Mouse (Mus musculus): Measurements from ENCODE around the gene Gpr12. TPM values are rescaled to one million over a fixed set of nuclear protein-coding genes. Genes with fewer than 3 reads are reported as not detected.

The Gpr12 gene
- total RNA-seq (2014; rRNA removed) (0.65 and 0.81 TPM in 2 replicates), polyA plus RNA-seq (2012; rRNA removed) (2.7 TPM in 2 replicates)

DNA sequence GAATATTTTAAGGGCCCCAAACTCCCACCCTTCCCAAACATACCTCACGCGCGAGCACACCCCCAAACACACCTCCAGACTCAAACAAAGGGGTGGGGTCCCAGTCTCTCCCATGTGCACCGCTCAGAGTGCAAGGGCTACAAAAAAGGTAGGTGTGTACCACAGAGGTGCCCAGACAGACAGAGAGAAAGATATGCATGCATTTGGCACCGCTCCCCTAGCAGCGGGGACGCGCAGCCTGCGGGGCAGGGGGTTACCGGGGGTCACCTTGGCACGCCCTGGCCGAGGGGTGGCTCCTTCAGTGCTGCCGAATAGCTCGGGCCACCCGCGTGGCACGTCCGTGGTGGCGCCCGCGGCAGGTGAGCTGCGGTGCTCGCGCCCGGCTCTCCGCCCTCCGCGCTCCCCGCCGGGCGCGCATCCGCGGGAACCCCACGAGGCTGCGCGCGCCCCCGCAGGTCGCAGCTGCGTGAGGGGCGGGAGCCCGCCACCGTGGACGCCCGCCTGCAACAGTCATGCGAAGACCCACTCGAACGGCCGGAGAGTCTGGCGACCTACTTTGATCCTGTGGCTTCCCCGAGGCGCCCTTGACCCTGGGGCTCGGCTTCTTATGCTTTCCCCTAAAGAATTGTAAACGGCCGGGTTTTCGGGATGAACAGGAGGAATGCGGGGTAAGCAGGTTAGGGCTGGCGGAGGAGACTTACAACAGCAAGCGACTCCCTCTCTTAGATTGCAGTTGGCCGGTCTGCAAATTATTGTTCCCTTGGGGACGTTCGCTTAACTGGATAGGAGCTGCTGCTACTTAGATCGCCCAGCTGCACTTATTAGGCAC is at the start of gene Gpr12:
Gene Gpr12 (minus strand): TSS at position 762 of the 829 bp plus-strand sequence.
- 4% methylated on average over 63 of the region's 64 CpGs for WGBS
- TF ChIP-seq POLR2A (IDR thresholded peaks at IDR 0.05; ENCODE audit: extremely low read depth, insufficient read depth, low read length) (no peak), CTCF (IDR thresholded peaks at IDR 0.05; ENCODE audit: low read depth, low read length) (no peak)
- DNase-seq (ENCODE audit: extremely low read depth, low read depth, low spot score): no peak
- Histone ChIP-seq H3K27me3 (ENCODE audit: control insufficient read depth, insufficient read depth, low read length) (peaks cover 7% of the 10 kb centered on the region; the same call in 1 of the 2 replicates), H3K4me1 (ENCODE audit: control insufficient read depth, insufficient read depth, low read length) (no peaks in the 10 kb centered on the region; the same call in 1 of the 2 replicates), H3K36me3 (ENCODE audit: control insufficient read depth, insufficient read depth, low read length) (no peaks in the 10 kb centered on the region), H3K9ac (ENCODE audit: low read depth, low read length) (0 out of 2 replicates have a peak within 1 kb of the TSS, but pooled peaks have one; percentile 34), H3K27ac (replicated peaks; ENCODE audit: insufficient read depth, low read depth, low read length) (no peak within 1 kb of the TSS), H3K79me2 (ENCODE audit: control insufficient read depth, insufficient read depth, low read length) (no peaks in the 10 kb centered on the region), H3K4me3 (ENCODE audit: insufficient read depth, low read depth, low read length) (peak within 1 kb of the TSS; percentile 26; the same call in 1 of the 2 replicates)

DNA sequence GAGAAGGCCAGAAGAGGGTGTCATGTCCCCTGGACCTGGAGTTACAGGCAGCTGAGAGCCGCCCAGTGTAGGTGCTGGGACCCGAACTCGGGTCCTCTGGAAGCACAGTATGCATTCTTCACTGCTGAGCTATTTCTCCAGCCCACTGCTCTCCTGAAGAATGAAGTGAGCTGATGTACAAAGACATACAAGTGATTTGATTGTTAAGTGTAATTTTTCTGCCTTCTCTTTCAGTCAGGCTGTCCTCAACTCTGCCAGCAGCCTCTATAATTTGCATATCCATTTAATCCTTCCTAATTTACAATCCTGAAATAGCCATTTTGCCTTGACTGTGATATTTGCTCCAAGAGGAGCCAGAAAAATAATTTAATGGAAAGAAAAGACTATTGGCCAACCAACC is 46.6 kb upstream of the Gpr12 start:
- TF ChIP-seq POLR2A (IDR thresholded peaks at IDR 0.05; ENCODE audit: extremely low read depth, insufficient read depth, low read length) (no peak), CTCF (IDR thresholded peaks at IDR 0.05; ENCODE audit: low read depth, low read length) (no peak)
- 87% methylated on average over 3 of the region's 3 CpGs for WGBS
- Histone ChIP-seq H3K79me2 (ENCODE audit: control insufficient read depth, insufficient read depth, low read length) (no peaks in the 10 kb centered on the region), H3K27me3 (ENCODE audit: control insufficient read depth, insufficient read depth, low read length) (no peaks in the 10 kb centered on the region), H3K4me1 (ENCODE audit: control insufficient read depth, insufficient read depth, low read length) (no peaks in the 10 kb centered on the region), H3K36me3 (ENCODE audit: control insufficient read depth, insufficient read depth, low read length) (no peaks in the 10 kb centered on the region), H3K4me3 (ENCODE audit: insufficient read depth, low read depth, low read length) (no peak overlapping the region), H3K9ac (ENCODE audit: low read depth, low read length) (no peak overlapping the region), H3K27ac (replicated peaks; ENCODE audit: insufficient read depth, low read depth, low read length) (no peak overlapping the region)
- no peak for DNase-seq (ENCODE audit: extremely low read depth, low read depth, low spot score)

GRCm38 (mm10) chr5:146630961-146631360 is 45.9 kb upstream of the Gpr12 start:
- Histone ChIP-seq H3K79me2 (ENCODE audit: control insufficient read depth, insufficient read depth, low read length) (no peaks in the 10 kb centered on the region), H3K4me3 (ENCODE audit: insufficient read depth, low read depth, low read length) (no peak overlapping the region), H3K4me1 (ENCODE audit: control insufficient read depth, insufficient read depth, low read length) (no peaks in the 10 kb centered on the region), H3K9ac (ENCODE audit: low read depth, low read length) (no peak overlapping the region), H3K27me3 (ENCODE audit: control insufficient read depth, insufficient read depth, low read length) (no peaks in the 10 kb centered on the region), H3K27ac (replicated peaks; ENCODE audit: insufficient read depth, low read depth, low read length) (no peak overlapping the region), H3K36me3 (ENCODE audit: control insufficient read depth, insufficient read depth, low read length) (no peaks in the 10 kb centered on the region)
- DNase-seq (ENCODE audit: extremely low read depth, low read depth, low spot score): no peak
- 54% methylated on average over 4 of the region's 4 CpGs for WGBS
- TF ChIP-seq POLR2A (IDR thresholded peaks at IDR 0.05; ENCODE audit: extremely low read depth, insufficient read depth, low read length) (no peak), CTCF (IDR thresholded peaks at IDR 0.05; ENCODE audit: low read depth, low read length) (no peak)

DNA sequence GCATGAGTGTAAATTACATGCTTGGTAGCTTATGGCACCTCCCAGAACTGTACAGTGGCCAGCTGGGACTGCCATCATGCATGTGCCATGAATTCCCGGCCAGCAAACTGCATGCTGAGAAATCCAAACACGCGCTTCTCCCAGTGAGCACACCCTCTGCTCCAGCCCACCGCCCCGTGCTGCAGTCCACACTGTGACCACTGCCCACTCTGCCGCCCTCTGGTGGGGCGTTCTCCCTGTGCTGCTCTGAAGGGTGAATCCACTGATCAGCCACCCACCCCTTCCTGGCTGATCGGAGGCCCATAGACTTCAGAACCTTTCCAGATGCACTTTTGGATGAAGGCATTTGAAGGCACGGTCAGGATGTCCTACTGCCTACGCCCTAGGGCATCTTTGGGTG is 44.6 kb upstream of the Gpr12 start:
- Histone ChIP-seq H3K27me3 (ENCODE audit: control insufficient read depth, insufficient read depth, low read length) (no peaks in the 10 kb centered on the region), H3K9ac (ENCODE audit: low read depth, low read length) (no peak overlapping the region), H3K79me2 (ENCODE audit: control insufficient read depth, insufficient read depth, low read length) (no peaks in the 10 kb centered on the region), H3K36me3 (ENCODE audit: control insufficient read depth, insufficient read depth, low read length) (no peaks in the 10 kb centered on the region), H3K4me3 (ENCODE audit: insufficient read depth, low read depth, low read length) (no peak overlapping the region), H3K27ac (replicated peaks; ENCODE audit: insufficient read depth, low read depth, low read length) (no peak overlapping the region), H3K4me1 (ENCODE audit: control insufficient read depth, insufficient read depth, low read length) (no peaks in the 10 kb centered on the region)
- 75% methylated on average over 10 of the region's 10 CpGs for WGBS
- TF ChIP-seq CTCF (IDR thresholded peaks at IDR 0.05; ENCODE audit: low read depth, low read length) (0 out of 2 replicates have a peak, but pooled peaks have one; percentile 4), POLR2A (IDR thresholded peaks at IDR 0.05; ENCODE audit: extremely low read depth, insufficient read depth, low read length) (no peak)
- DNase-seq (ENCODE audit: extremely low read depth, low read depth, low spot score): no peak

- TF ChIP-seq POLR2A (IDR thresholded peaks at IDR 0.05; ENCODE audit: extremely low read depth, insufficient read depth, low read length) (no peak), CTCF (IDR thresholded peaks at IDR 0.05; ENCODE audit: low read depth, low read length) (no peak)
- Histone ChIP-seq H3K79me2 (ENCODE audit: control insufficient read depth, insufficient read depth, low read length) (no peaks in the 10 kb centered on the region), H3K27ac (replicated peaks; ENCODE audit: insufficient read depth, low read depth, low read length) (no peak overlapping the region), H3K9ac (ENCODE audit: low read depth, low read length) (no peak overlapping the region), H3K4me3 (ENCODE audit: insufficient read depth, low read depth, low read length) (no peak overlapping the region), H3K36me3 (ENCODE audit: control insufficient read depth, insufficient read depth, low read length) (no peaks in the 10 kb centered on the region), H3K4me1 (ENCODE audit: control insufficient read depth, insufficient read depth, low read length) (no peaks in the 10 kb centered on the region), H3K27me3 (ENCODE audit: control insufficient read depth, insufficient read depth, low read length) (no peaks in the 10 kb centered on the region)
- WGBS: 95% methylated on average over 1 of the region's 1 CpGs
- no peak for DNase-seq (ENCODE audit: extremely low read depth, low read depth, low spot score)
These were observed 43.8 kb upstream of the Gpr12 start for GRCm38 (mm10) chr5:146628804-146629203.

GRCm38 (mm10) chr5:146627901-146628300 is 42.9 kb upstream of the Gpr12 start:
- Histone ChIP-seq H3K27me3 (ENCODE audit: control insufficient read depth, insufficient read depth, low read length) (no peaks in the 10 kb centered on the region), H3K9ac (ENCODE audit: low read depth, low read length) (no peak overlapping the region), H3K79me2 (ENCODE audit: control insufficient read depth, insufficient read depth, low read length) (no peaks in the 10 kb centered on the region), H3K4me3 (ENCODE audit: insufficient read depth, low read depth, low read length) (no peak overlapping the region), H3K27ac (replicated peaks; ENCODE audit: insufficient read depth, low read depth, low read length) (no peak overlapping the region), H3K36me3 (ENCODE audit: control insufficient read depth, insufficient read depth, low read length) (no peaks in the 10 kb centered on the region), H3K4me1 (ENCODE audit: control insufficient read depth, insufficient read depth, low read length) (no peaks in the 10 kb centered on the region)
- DNase-seq (ENCODE audit: extremely low read depth, low read depth, low spot score): no peak
- WGBS: 77% methylated on average over 5 of the region's 5 CpGs
- TF ChIP-seq POLR2A (IDR thresholded peaks at IDR 0.05; ENCODE audit: extremely low read depth, insufficient read depth, low read length) (no peak), CTCF (IDR thresholded peaks at IDR 0.05; ENCODE audit: low read depth, low read length) (no peak)
